Mouse (Mus musculus): Measurements from ENCODE around the gene Elp5. TPM values are rescaled to one million over a fixed set of nuclear protein-coding genes. Genes with fewer than 3 reads are reported as not detected.

The Elp5 gene
- polyA plus RNA-seq, 1 experiment, result 50.6 TPM

DNA sequence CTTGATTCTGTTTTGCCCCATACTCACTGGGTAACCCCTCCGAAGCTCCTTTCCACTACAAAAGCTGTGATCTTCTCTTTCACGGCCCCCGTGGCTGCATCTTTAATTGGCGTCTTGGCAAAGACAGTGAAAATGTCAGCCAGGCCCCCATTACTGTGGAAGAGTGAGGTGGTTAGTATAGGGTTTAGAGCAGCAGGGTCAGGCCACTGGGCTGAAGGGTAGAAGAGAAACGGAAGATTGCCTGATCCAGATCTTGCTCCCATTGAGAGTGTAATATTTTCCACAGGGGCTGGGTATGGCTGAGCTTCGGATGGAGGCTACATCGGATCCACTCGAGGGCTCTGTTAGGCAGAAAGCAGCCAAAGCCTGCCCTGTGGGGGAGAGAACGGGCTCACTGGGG is 30.6 kb upstream of the Elp5 start:
- WGBS, result 87% methylated on average over 9 of the region's 9 CpGs
- Histone ChIP-seq H3K4me3 (replicated peaks; ENCODE audit: control insufficient read depth, low read depth, low read length) (no peak overlapping the region), H3K4me1 (ENCODE audit: control insufficient read depth, insufficient read depth, low read length) (peaks cover 1% of the 10 kb centered on the region; the same call in 1 of the 2 replicates), H3K27ac (ENCODE audit: control insufficient read depth, insufficient read depth, low read depth, low read length, poor library complexity) (no peak overlapping the region)
- TF ChIP-seq CTCF (IDR thresholded peaks at IDR 0.05; ENCODE audit: control insufficient read depth, insufficient read depth, low read length) (no peak), POLR2A (IDR thresholded peaks at IDR 0.05; ENCODE audit: borderline replicate concordance, control insufficient read depth, low read depth, low read length) (no peak)

DNA sequence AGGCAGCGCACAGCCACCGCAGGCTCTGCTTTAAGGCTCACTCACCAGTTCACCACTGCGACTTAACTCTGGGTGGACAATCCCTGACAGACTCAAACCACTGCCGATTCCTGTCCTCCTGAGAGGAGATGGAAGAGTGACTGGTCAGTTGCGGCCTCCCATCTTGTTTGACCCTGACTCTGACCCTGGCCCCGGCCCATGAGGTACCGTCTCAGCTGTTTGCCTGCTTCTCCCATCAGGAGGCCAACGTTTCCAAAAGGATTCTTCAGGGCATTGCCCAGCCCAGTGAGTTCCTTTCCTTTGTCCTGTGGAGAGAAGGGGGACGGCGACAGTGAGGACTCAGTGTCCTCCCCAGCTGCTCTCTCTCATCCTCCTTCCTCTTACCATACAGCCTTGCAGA is 28.6 kb upstream of the Elp5 start:
- no peak overlapping the region for H3K4me3 ChIP-seq (replicated peaks; ENCODE audit: control insufficient read depth, low read depth, low read length)
- 0 out of 2 replicates have a peak, but pooled peaks cover 1% of the 10 kb centered on the region for H3K4me1 ChIP-seq (ENCODE audit: control insufficient read depth, insufficient read depth, low read length)
- TF ChIP-seq POLR2A (IDR thresholded peaks at IDR 0.05; ENCODE audit: borderline replicate concordance, control insufficient read depth, low read depth, low read length), result no peak
- no peak for TF ChIP-seq CTCF (IDR thresholded peaks at IDR 0.05; ENCODE audit: control insufficient read depth, insufficient read depth, low read length)
- no peak overlapping the region for H3K27ac ChIP-seq (ENCODE audit: control insufficient read depth, insufficient read depth, low read depth, low read length, poor library complexity)
- 92% methylated on average over 10 of the region's 10 CpGs for WGBS

DNA sequence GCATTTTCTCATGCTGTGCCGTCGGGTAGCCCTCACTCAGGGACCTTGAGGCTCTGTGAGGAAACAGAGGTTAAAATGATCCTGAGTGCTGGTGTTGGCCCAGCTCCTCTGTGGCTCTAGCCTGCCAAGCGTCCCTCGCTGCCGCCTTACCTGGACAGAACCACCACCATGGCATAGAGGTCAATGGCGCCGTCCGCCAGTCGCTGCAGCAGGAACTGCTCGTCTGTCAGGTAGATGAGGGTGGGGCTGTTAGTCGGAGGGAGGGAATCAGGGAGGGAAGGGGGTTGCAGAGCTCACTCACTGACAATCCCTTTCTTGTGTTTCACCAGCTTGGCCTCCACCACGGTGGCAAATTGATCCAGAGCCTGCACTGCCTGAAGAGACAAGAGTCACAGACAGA is 28.2 kb upstream of the Elp5 start:
- WGBS, result 85% methylated on average over 12 of the region's 12 CpGs
- Histone ChIP-seq H3K4me1 (ENCODE audit: control insufficient read depth, insufficient read depth, low read length) (0 out of 2 replicates have a peak, but pooled peaks cover 1% of the 10 kb centered on the region), H3K4me3 (replicated peaks; ENCODE audit: control insufficient read depth, low read depth, low read length) (no peak overlapping the region), H3K27ac (ENCODE audit: control insufficient read depth, insufficient read depth, low read depth, low read length, poor library complexity) (no peak overlapping the region)
- TF ChIP-seq CTCF (IDR thresholded peaks at IDR 0.05; ENCODE audit: control insufficient read depth, insufficient read depth, low read length) (no peak), POLR2A (IDR thresholded peaks at IDR 0.05; ENCODE audit: borderline replicate concordance, control insufficient read depth, low read depth, low read length) (no peak)

DNA sequence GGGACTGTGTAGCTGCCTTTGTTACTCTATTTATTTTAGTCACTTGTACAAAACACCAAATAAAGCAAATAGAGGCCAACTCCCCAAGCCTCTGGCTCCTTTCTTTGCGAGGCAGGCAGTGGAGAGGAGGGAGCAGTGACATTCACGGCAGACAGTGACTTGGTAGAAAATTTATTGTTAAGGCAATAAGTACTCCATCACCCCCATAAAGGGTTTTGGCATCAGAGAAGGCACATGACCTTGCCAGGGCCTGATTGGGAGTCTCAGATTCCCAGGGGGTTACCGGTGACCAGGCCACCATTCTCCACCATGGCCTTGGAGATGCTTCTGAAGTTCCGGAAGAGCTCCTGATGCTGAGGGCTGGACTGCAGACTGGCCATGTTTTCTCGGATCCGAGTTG is 27.7 kb upstream of the Elp5 start:
- H3K4me1 ChIP-seq (ENCODE audit: control insufficient read depth, insufficient read depth, low read length), result 0 out of 2 replicates have a peak, but pooled peaks cover 1% of the 10 kb centered on the region
- H3K27ac ChIP-seq (ENCODE audit: control insufficient read depth, insufficient read depth, low read depth, low read length, poor library complexity), result no peak overlapping the region
- H3K4me3 ChIP-seq (replicated peaks; ENCODE audit: control insufficient read depth, low read depth, low read length), result no peak overlapping the region
- WGBS, result 88% methylated on average over 6 of the region's 6 CpGs
- TF ChIP-seq CTCF (IDR thresholded peaks at IDR 0.05; ENCODE audit: control insufficient read depth, insufficient read depth, low read length), result no peak
- no peak for TF ChIP-seq POLR2A (IDR thresholded peaks at IDR 0.05; ENCODE audit: borderline replicate concordance, control insufficient read depth, low read depth, low read length)

DNA sequence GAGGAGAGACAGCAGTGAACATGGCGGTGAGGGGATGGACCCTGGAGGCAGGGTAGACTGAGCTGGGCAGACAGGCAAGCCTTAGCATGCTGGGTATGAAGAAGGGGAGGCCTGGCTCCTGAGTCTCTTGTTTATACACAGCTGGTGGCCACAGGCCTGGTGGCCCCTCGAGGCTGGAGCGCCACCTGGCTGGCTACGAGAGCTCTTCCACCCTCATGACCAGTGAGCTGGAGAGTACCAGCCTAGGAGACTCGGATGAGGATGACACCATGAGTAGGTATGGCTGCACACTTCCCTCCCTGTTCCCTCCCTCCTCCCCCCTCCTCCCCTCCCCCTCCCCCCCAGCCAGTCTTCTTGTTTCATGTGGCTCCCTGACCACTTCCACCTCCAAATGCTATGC is 23.2 kb upstream of the Elp5 start:
- peaks cover 2% of the 10 kb centered on the region for H3K4me1 ChIP-seq (ENCODE audit: control insufficient read depth, insufficient read depth, low read length)

DNA sequence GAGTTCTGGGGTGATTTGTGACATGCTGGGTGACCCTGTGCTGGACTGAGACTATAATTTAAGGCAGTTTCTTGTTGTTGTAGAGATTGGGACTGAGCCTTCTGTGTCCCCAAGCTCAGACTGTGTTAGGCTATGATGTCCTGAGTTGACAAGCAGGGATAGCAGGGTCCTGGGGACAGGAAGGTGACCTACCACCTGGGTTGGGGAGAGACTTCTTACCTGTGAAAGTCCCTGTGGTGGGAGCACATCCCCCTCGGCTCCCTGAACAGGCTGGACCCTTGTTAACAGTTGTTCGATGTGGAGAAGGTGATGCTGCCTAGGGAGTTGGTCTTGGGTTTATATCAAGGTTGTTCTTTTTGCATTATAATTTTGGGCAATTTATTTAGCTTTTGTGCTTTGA is 20.2 kb upstream of the Elp5 start:
- 76% methylated on average over 2 of the region's 2 CpGs for WGBS
- Histone ChIP-seq H3K4me1 (ENCODE audit: control insufficient read depth, insufficient read depth, low read length) (peaks cover 2% of the 10 kb centered on the region), H3K4me3 (replicated peaks; ENCODE audit: control insufficient read depth, low read depth, low read length) (no peak overlapping the region), H3K27ac (ENCODE audit: control insufficient read depth, insufficient read depth, low read depth, low read length, poor library complexity) (no peak overlapping the region)
- TF ChIP-seq POLR2A (IDR thresholded peaks at IDR 0.05; ENCODE audit: borderline replicate concordance, control insufficient read depth, low read depth, low read length), result no peak

More for the DNA sequence above, 23.2 kb upstream of the Elp5 start:
- Histone ChIP-seq H3K4me3 (replicated peaks; ENCODE audit: control insufficient read depth, low read depth, low read length) (no peak overlapping the region), H3K27ac (ENCODE audit: control insufficient read depth, insufficient read depth, low read depth, low read length, poor library complexity) (no peak overlapping the region)
- 49% methylated on average over 5 of the region's 5 CpGs for WGBS
- TF ChIP-seq CTCF (IDR thresholded peaks at IDR 0.05; ENCODE audit: control insufficient read depth, insufficient read depth, low read length) (peak; percentile 72), POLR2A (IDR thresholded peaks at IDR 0.05; ENCODE audit: borderline replicate concordance, control insufficient read depth, low read depth, low read length) (no peak)

DNA sequence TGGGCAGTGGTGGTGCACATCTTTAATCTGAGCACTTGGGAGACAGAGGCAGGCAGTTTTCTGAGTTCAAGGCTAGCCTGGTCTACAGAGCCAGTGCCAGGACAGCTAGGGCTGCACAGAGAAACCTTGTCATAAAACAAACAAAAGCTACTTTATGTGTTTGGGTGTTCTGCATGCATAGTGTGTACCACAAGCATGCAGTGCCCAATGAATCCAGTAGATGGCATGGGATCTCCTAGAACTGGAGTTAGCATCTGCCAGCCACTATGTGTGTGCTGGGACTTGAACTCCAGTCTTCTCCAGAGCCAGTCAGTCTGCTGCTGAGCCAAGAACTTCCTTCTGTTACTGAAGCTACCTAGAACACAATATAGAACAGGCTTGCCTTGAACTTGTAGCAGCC is 19.5 kb upstream of the Elp5 start:
- H3K27ac ChIP-seq (ENCODE audit: control insufficient read depth, insufficient read depth, low read depth, low read length, poor library complexity), result no peak overlapping the region
- TF ChIP-seq POLR2A (IDR thresholded peaks at IDR 0.05; ENCODE audit: borderline replicate concordance, control insufficient read depth, low read depth, low read length), result no peak
- TF ChIP-seq CTCF (IDR thresholded peaks at IDR 0.05; ENCODE audit: control insufficient read depth, insufficient read depth, low read length), result peak; percentile 26; the same call in 1 of the 2 replicates
- no peak overlapping the region for H3K4me3 ChIP-seq (replicated peaks; ENCODE audit: control insufficient read depth, low read depth, low read length)
- H3K4me1 ChIP-seq (ENCODE audit: control insufficient read depth, insufficient read depth, low read length), result peaks cover 2% of the 10 kb centered on the region

DNA sequence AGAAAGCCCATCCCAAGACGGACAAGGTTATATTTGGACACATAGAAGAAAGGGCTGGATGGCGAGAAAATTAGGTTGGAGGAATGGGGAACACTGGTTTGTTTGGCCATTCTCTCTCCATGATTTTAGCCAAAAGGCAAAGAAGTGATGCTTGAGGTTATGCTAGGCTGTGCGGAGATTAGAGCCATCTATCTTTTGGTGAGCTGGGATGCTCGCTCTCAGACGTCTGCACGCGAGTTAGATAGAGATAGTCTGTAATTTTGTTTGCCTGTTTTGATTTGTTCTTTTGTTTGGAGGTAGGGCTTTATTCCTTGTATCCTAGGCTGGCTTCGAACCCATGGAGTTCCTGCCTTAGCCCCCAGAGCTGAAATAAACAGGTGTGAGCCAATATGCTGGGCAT is 18.8 kb upstream of the Elp5 start:
- no peak overlapping the region for H3K27ac ChIP-seq (ENCODE audit: control insufficient read depth, insufficient read depth, low read depth, low read length, poor library complexity)
- 11% methylated on average over 8 of the region's 8 CpGs for WGBS
- H3K4me1 ChIP-seq (ENCODE audit: control insufficient read depth, insufficient read depth, low read length), result peaks cover 2% of the 10 kb centered on the region
- TF ChIP-seq POLR2A (IDR thresholded peaks at IDR 0.05; ENCODE audit: borderline replicate concordance, control insufficient read depth, low read depth, low read length) (no peak), CTCF (IDR thresholded peaks at IDR 0.05; ENCODE audit: control insufficient read depth, insufficient read depth, low read length) (no peak)
- H3K4me3 ChIP-seq (replicated peaks; ENCODE audit: control insufficient read depth, low read depth, low read length), result peak overlapping the region; percentile 82

DNA sequence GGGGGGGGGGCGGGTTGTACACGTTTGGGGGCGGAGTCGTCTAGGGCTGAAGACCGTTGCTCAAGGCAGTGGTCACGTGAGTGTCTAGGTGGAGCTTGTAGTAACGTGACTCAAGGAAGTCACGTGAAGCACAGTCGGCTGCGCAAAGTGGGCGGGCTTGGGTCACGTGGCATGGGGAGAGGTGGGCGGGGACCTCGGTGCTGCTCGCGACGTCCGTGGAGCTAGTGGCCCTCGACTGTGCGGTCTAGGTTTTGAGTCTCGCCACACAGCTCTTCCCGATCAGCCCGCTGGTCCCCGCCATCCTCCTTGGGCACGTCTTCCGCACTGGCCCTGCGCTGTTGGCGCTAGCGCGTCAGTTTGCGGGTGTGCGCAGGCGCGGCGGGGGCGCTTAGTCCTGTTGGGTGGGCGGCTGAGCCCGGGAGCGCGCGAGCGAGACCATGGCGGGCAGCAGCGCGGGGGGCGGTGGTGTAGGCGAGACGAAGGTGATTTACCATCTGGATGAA is 18.1 kb upstream of the Elp5 start, which contains the start of gene Dvl2:
Dvl2 (plus strand) TSS at position 200 of the 503 bp plus-strand sequence.
- TF ChIP-seq CTCF (IDR thresholded peaks at IDR 0.05; ENCODE audit: control insufficient read depth, insufficient read depth, low read length) (no peak), POLR2A (IDR thresholded peaks at IDR 0.05; ENCODE audit: borderline replicate concordance, control insufficient read depth, low read depth, low read length) (peak; percentile 85; the same call in 1 of the 2 replicates)
- 1% methylated on average over 48 of the region's 48 CpGs for WGBS
- peaks cover 2% of the 10 kb centered on the region for H3K4me1 ChIP-seq (ENCODE audit: control insufficient read depth, insufficient read depth, low read length)
- H3K27ac ChIP-seq (ENCODE audit: control insufficient read depth, insufficient read depth, low read depth, low read length, poor library complexity), result peak within 1 kb of the TSS; percentile 86
- H3K4me3 ChIP-seq (replicated peaks; ENCODE audit: control insufficient read depth, low read depth, low read length), result peak within 1 kb of the TSS; percentile 82
